Mouse (Mus musculus) thymus, postnatal 25 days (tissue): ENCODE results near the gene Dusp27.

Source experiments
- DNase-seq: peaks from one replicate; pipeline ENCODE4 v3.0.0; 2022

Gene Dusp27

GRCm38 (mm10) chr1:166094462-166094861 is 33.3 kb downstream of the Dusp27 start:
- no peak for DNase-seq

GRCm38 (mm10) chr1:166090306-166090705 is 37.4 kb downstream of the Dusp27 start:
- DNase-seq: no peak

DNA sequence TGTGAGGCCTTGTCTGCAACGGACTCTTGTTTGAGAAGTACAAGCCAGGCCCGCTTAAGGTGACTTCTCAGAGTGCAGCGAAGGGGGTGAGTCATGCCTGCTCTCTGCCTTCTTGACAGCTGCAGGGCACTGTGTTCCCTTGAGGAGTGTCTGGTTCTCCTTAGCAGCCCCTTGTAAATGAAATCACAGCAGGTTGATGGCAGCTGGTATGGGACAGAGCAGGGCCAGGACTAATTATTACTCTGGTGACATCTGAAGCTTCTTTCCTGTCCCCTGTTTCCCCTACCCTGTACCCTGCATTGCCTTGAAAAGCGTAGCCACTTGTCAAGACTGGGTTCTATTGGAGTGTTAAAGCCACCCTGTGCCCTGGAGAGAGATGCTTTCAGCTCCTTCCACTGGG is 38.0 kb downstream of the Dusp27 start:
- DNase-seq: no peak

GRCm38 (mm10) chr1:166089337-166089736 is 38.4 kb downstream of the Dusp27 start:
- DNase-seq: no peak

DNA sequence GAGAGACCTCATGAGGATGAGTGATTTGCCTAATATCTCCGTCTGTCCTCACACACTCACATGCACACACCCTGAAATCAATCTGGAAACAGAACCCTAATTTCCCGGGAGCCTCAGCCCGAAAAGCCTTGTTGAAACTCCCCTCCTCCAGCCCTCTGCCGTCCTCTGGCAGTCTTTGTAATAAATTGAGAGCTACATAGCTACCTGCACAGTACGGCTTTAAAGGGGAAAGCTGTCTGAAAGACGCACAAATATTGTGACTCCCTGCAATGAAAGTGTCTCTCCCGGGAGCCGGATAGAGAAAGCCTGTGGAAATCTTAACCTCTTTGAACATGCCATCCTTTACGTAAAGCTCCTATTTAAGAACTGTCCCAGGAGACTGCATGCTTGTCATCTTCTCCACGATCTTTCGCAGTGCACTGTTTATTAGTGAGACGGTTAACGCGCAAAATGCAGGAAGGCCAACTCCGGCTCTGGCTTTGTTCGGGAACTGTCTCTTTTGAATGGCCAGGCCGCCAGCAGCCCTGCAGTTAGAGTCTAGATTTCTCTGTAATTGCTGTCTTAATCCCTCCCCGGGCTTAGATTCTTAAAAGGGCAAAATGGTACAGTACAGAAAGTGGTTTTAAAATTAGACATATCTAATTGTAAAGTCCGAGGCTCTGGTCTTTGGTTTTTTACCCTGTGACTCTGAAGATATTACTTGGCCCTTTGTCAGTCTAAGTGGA is 39.1 kb downstream of the Dusp27 start:
- no peak for DNase-seq

DNA sequence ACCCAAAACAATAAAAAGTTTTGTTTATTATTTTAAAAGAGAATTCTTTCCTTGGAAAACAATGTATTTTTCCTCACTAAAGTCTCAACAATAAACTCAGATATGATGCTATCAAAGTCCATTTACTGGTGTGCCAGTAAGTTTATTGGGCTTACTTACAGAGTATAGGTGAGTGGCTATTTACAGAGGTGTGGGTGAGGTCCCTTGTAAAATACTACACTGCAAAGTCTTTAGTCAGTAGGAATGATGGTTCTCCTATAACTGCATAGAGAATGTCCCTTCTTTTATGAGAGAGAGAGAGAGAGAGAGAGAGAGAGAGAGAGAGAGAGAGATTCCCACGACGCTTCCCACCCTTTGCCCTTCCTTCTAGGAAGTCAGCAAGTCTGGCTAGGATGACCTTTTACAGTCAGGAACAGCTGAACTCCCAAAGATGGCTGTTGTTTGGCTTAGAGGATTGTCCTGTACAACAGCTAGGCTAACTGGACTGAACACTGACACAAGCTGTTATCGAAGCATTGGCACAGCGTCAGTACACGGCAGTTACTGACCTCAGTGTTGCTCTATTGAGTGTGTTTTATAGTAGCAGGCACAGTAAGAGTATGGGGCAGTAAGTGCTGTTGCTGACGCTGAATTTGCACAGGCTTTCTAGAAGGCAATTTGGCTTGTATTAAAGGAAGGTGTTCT is 50.5 kb downstream of the Dusp27 start:
- no peak for DNase-seq

DNA sequence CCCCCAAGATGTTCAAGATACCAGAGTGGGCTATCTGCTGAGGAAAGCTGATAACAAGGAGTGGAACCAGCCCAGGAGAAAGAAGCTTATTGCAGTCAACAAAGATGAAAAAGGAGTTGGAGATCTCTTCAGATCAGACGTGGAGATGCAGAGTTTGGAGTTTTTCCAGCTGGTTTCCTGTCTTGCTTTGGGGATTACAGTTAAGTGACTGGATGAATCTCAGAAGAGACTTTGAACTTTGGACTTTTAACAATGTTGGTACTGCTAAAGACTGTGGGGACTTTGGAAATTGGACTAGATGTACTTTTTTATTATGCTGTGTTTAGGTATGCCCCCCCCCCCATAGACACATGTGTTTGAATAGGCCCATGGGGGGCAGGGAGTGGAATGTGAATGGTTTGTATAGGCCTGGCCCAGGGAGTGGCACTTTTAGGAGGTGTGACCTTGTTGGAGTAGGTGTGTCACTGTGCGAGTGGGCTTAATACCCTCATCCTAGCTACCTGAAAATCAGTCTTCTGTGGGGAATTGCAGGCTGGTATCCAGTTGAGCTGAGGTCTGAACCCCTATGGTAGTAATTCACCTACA is 59.8 kb downstream of the Dusp27 start:
- no peak for DNase-seq

DNA sequence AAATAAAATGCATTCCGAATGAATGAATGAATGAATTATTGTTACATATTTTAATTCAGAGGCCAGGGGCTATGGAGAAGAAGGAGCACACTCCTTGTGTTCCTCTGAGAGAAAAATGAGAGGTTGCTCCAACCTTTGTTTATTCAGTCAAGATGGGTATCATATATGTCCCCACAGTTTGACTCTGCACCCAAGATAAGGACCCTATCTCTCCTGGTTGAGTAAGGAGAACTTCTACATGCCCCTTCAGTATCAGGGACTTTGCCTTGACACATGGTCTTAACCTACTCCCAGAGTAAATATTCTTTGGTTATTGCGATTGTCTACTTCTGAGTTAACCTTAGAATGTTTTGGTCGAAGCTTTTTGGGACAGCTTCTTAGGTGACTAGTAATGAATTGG is 63.9 kb downstream of the Dusp27 start:
- no peak for DNase-seq

GRCm38 (mm10) chr1:166061532-166061931 is 66.2 kb downstream of the Dusp27 start:
- DNase-seq: no peak

DNA sequence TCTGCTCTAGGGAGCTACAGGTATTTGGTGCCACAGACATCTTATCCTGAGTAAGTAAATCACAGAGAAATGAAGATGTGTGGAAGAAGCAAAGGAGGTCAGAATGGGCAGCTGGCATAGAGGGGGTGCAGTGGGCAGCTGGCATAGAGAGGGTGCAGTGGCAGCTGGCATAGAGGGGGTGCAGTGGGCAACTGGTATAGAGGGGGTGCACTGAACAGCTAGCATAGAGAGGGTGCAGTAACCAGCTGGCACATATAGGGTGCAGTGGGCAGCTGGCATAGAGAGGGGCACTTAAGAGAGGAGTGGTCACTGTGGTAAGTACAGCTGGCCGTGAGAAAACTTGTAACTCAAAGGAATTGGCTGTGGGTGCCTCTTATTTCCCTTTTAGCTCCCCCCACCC is 67.3 kb downstream of the Dusp27 start:
- no peak for DNase-seq

- no peak for DNase-seq
Measured at GRCm38 (mm10) chr1:166056098-166056756, 71.5 kb downstream of the Dusp27 start.

DNA sequence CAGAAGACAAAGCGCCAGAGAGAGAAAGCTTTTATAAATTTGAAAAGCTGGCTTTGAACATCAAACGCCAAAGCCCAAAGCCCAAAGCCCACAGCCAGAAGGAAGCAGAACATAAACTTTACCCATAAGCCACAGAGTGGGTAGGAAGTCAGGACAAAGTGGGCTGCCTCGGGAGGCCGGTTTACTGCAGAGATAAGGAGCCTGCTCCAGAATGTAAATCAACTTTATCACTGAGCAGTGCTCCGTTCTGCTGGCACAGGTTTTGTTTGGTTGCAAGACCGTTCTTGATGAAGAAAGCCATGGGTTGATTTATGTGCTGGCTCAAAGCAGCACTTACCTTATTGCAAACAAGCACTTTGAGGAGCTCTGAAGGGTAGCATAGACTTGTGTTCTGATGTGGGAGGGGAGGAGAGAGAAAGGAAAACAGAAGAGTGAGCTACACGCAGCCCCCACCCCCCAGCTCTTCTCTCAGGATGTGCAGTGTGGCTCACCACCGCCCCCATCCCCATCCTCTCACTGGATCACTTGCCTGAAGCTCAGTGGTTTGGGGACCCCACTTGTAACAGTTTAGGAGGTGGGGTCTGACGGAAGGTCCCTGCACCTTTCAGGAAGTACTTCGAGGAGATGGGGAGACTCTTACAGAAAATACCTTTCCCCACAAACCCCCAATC is 74.3 kb downstream of the Dusp27 start:
- DNase-seq: peak; percentile 58

DNA sequence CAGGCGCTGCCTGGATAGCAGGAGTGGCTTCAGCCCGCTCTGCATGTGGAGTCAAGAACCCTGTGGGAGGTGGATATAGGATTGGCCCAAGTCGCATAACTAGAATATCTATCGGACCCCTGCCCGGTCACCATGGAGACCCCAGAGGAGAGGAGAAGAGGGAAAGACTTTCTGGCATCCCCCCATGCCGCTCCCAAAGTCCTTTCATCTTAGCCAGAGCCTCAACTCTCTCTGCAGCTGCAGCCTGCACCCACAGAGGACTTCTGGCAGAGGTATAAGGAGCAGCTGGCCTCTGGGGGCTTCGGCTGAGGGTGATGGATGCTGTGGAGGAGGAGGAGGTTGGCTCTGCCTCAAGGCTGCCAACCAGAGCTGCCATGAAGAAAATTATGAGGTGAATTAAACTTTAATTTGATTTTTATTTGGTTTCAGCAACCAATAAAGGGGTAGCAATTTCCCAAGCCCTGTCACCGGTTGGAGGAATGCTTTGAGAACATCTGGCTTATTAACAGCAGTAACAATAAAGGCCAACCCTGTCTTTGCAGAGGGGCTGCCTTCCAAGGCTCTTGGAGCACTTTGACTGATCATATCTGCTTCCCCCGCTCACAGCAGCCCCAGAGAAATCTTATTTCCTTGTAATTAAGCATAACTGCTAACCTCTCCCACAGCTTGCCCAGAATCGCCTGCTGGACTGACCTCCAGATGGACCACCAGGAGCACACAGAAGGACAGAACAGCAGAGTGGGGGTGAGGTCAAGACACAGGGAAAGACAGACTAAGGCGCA is 78.5 kb downstream of the Dusp27 start:
- peak; percentile 38 for DNase-seq

- DNase-seq: peak; percentile 49
Measured at GRCm38 (mm10) chr1:166048230-166048911, 79.4 kb downstream of the Dusp27 start.
